Mouse (Mus musculus) ES-E14 (cell line): ENCODE data around the gene Tsc22d3. TPM values are rescaled to one million over a fixed set of nuclear protein-coding genes. Genes with fewer than 3 reads are reported as not detected.

Experiments used
- DNase-seq: peaks from one replicate; pipeline ENCODE4 v3.0.0-alpha.2; 2013; ENCODE audit warnings: low read depth, low spot score
- H3K27ac ChIP-seq: 2 replicates; pipeline ENCODE4 v1.5.1; 2012; ENCODE audit warnings: low read depth, mild to moderate bottlenecking, low read length, moderate library complexity, mixed read lengths; ENCODE audit not compliant: poor library complexity, insufficient read depth, severe bottlenecking
- H3K36me3 ChIP-seq: 2 replicates; pipeline ENCODE4 v1.6.1; 2012; ENCODE audit warnings: mild to moderate bottlenecking, low read length, moderate library complexity, mixed read lengths; ENCODE audit not compliant: control insufficient read depth, poor library complexity, insufficient read depth, severe bottlenecking
- H3K4me1 ChIP-seq, 2 experiments: fragments of 150-350 bp in 1 of 2; sonication (generic) in 1 of 2; 2 replicates each; pipeline ENCODE4 v1.6.1; 2012; ENCODE audit warnings: low read length in 2 of 2, mild to moderate bottlenecking in 1 of 2, mixed read lengths in 1 of 2; ENCODE audit not compliant: control insufficient read depth in 2 of 2, insufficient read depth in 2 of 2, poor library complexity in 1 of 2
- H3K4me3 ChIP-seq, 2 experiments: fragments of 150-350 bp in 1 of 2; sonication (generic) in 1 of 2; 2 replicates each; pipeline ENCODE4 v1.5.1; 2012; ENCODE audit warnings: low read length in 2 of 2, low read depth in 1 of 2, mild to moderate bottlenecking in 1 of 2, mixed read lengths in 1 of 2; ENCODE audit not compliant: insufficient read depth in 1 of 2, poor library complexity in 1 of 2, severe bottlenecking in 1 of 2
- H3K9ac ChIP-seq: 2 replicates; pipeline ENCODE4 v1.6.1; 2012; ENCODE audit warnings: low read depth, mild to moderate bottlenecking, low read length, mixed read lengths; ENCODE audit not compliant: poor library complexity, insufficient read depth, severe bottlenecking
- H3K9me3 ChIP-seq: fragments of 150-350 bp; sonication (generic); 2 replicates; pipeline ENCODE4 v1.6.1; 2012; ENCODE audit warnings: low read depth, mild to moderate bottlenecking, low read length; ENCODE audit not compliant: control insufficient read depth, insufficient read depth
- CHD2 ChIP-seq: IDR thresholded peaks from 2 replicates; pipeline ENCODE4 v1.6.1; 2014; ENCODE audit warnings: mild to moderate bottlenecking, low read depth, low read length, inconsistent platforms
- HCFC1 ChIP-seq: IDR thresholded peaks from 2 replicates; pipeline ENCODE4 v1.6.1; 2012; ENCODE audit warnings: low read length, inconsistent platforms, borderline replicate concordance; ENCODE audit not compliant: insufficient read depth
- MAFK ChIP-seq: IDR thresholded peaks from 2 replicates; pipeline ENCODE4 v1.6.1; 2014; ENCODE audit warnings: mild to moderate bottlenecking, low read depth, low read length, inconsistent platforms; ENCODE audit not compliant: insufficient read depth
- ZC3H11A ChIP-seq: IDR thresholded peaks from 2 replicates; pipeline ENCODE4 v1.6.1; 2012; ENCODE audit warnings: low read depth, mild to moderate bottlenecking, inconsistent platforms, low read length, borderline replicate concordance
- ZNF384 ChIP-seq: IDR thresholded peaks from 2 replicates; pipeline ENCODE4 v1.6.1; 2012; ENCODE audit warnings: low read depth, low read length, inconsistent platforms
- in situ Hi-C, 2 experiments: fragments of 600-800 bp; cut with MboI; formaldehyde crosslinking; loops; one replicate each; pipeline ENCODE4 v1.15.1; 2025; ENCODE audit warnings: low sequenced_read_pairs in 2 of 2, inconsistent platforms in 1 of 2; ENCODE audit not compliant: unreplicated experiment in 2 of 2
- total RNA-seq: library from RNA; depleted of rRNA; stranded (reverse); fragments of 300-350 nt; gene quantifications from 2 replicates; pipeline ENCODE4 v1.2.3, GENCODE M21; 2012

The Tsc22d3 gene
- total RNA-seq, 1 experiment = 3.5 TPM

DNA sequence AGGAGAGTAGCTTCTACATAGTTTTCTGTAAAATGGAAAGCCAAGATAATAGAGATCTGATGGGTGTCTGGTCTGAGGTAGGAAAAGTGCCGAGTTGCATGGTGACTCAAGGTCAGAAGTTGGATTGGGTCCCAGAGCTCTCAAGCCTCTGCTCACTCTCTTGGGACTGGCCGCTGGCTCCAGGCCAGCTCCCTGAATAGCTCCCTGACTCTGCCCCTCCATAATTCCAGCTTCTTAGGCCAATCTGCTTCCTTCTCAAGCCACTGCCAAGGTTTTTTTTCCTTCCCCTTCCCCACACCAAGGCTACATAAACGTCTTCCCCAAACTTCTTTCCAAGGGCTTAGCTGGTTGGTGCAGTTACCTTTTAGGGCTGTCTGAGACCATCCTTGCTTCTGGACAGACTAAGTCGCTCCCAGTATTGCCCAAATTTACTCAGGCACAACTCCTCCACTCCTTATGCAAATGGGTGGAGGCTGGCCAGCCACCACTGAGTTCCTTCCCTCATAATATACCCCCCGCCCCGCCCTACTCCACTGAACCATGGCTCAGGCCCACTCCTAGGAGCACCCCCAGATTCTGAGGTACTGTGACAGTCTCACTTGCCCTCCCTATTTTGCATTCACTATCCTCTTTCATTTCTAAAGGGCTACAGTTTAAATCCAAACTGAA, 42.1 kb downstream of the Tsc22d3 start:
- in situ Hi-C loops = no loop called here
- Histone ChIP-seq H3K36me3 (no peaks in the 10 kb centered on the region), H3K4me1 (no peaks in the 10 kb centered on the region), H3K4me3 (no peak overlapping the region), H3K9me3 (no peaks in the 10 kb centered on the region), H3K27ac (no peak overlapping the region), H3K9ac (no peak overlapping the region)
- DNase-seq = no peak
- TF ChIP-seq MAFK (no peak), ZNF384 (no peak), HCFC1 (no peak), CHD2 (no peak), ZC3H11A (no peak)

DNA sequence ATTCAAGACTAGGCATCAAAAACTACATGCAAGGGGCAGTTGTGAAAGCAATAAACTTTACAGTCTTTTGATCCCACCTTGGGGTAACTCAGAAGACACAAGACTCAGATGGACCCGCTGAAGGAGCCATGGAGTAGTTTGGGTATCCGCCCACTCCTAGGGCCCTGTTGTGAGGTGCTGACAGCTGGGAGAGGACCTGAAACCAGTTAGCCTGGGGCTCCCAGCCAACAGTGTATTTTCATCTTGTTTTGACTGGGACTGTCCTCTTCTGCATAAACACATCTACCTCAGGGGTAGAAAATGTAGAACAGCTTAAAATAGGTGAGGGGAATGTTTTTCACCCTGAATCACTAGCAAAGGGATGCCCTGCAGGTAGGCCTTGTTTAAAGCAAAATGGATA, 44.5 kb downstream of the Tsc22d3 start:
- no peak for DNase-seq
- in situ Hi-C loops = no loop called here
- Histone ChIP-seq H3K4me3 (no peak overlapping the region), H3K27ac (no peak overlapping the region), H3K9me3 (no peaks in the 10 kb centered on the region), H3K36me3 (no peaks in the 10 kb centered on the region), H3K9ac (no peak overlapping the region), H3K4me1 (no peaks in the 10 kb centered on the region)
- TF ChIP-seq HCFC1 (no peak), ZNF384 (no peak), ZC3H11A (no peak), MAFK (no peak), CHD2 (no peak)

DNA sequence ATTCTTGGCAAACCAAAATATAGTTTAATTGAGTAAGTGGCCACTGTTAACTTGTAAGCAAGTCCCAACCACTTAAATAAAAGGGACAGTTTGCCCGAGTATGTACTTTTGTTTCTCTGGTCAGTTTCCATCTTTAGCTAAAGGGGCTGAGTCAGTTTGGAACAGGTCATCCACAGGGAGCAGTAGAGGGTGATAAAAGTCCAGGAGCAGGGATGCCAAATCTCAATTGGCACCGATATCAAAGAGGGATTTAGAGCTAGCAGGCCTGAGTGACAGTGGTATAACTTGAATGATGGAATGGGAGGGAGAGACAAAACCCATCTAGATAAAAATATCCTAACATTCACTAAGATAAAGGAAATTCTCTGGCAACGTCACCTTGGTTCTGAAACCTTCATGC, 45.0 kb downstream of the Tsc22d3 start:
- Histone ChIP-seq H3K9me3 (no peaks in the 10 kb centered on the region), H3K4me3 (no peak overlapping the region), H3K36me3 (no peaks in the 10 kb centered on the region), H3K9ac (no peak overlapping the region), H3K4me1 (no peaks in the 10 kb centered on the region), H3K27ac (no peak overlapping the region)
- DNase-seq = no peak
- in situ Hi-C loops = no loop called here
- TF ChIP-seq MAFK = no peak
- no peak for TF ChIP-seq ZC3H11A
- no peak for TF ChIP-seq CHD2
- no peak for TF ChIP-seq HCFC1
- no peak for TF ChIP-seq ZNF384

DNA sequence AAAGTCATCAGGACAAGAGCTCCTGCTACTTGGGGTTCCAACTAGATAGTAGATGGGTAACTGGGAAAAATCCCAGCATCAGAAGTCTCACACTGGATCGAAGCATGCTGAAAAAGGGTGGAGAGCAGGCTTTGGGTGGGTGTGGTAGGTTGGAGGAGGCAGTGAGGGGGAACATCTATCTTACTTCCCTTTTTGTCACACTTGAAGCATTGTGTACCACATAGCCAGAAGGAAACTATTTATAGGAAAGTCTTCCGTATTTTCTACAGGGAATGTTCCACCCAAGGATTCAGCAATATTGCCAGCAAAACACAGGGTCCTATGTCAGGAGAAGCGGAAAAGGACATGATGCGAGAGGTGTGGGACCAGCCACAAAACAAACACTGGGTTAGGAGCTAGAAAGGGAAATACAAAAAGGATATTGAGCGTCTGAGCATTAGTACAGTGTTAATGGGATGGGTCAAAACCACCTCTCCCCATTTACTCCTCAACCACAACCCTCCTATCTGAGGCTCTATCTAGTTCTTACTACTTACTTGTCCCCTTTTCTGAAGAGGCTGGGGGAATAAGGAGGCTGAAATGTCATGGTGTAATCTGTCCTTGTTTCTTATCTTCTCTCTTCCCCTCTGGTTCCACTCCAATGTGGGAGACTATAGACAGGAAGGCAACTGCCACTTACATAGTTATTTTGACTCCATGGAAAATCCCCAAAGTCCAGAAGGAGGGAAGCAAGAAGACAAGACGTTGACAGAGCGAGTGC, 52.6 kb downstream of the Tsc22d3 start:
- no peak for DNase-seq
- no peak overlapping the region for H3K4me3 ChIP-seq
- H3K9me3 ChIP-seq = no peaks in the 10 kb centered on the region
- TF ChIP-seq HCFC1 (no peak), ZC3H11A (no peak), ZNF384 (no peak), CHD2 (no peak), MAFK (no peak)
- H3K27ac ChIP-seq = no peak overlapping the region
- in situ Hi-C loops = no loop called here
- H3K4me1 ChIP-seq = no peaks in the 10 kb centered on the region
- no peak overlapping the region for H3K9ac ChIP-seq
- no peaks in the 10 kb centered on the region for H3K36me3 ChIP-seq

DNA sequence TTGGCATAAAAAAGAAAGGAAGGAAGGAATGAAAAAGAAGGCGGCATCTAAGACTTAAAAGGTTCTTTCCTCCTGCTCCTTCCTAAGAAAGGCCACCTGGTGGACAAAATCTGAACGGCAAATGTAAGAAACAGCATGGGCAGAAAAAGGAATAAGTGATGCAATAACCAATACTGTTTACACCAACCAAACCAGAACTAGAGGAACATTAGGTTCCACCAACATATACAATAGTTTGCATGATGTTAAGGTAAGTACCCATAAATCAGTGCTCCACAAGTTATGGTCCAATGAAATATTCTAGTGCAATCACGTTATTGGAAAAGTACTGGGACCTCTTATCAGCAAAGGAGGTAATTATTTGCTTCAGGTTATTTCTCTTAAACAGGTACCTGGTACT, 55.7 kb downstream of the Tsc22d3 start:
- no peaks in the 10 kb centered on the region for H3K9me3 ChIP-seq
- peak; percentile 49 for DNase-seq
- no peak overlapping the region for H3K4me3 ChIP-seq
- TF ChIP-seq HCFC1 (no peak), ZNF384 (no peak), MAFK (no peak), CHD2 (no peak), ZC3H11A (no peak)
- no peak overlapping the region for H3K27ac ChIP-seq
- in situ Hi-C loops = no loop called here
- H3K36me3 ChIP-seq = no peaks in the 10 kb centered on the region; the same call in 1 of the 2 replicates
- peaks cover 0 to 4% of the 10 kb centered on the region in 2 experiments; a peak in 1 of 4 replicates for H3K4me1 ChIP-seq
- H3K9ac ChIP-seq = no peak overlapping the region
